Mouse (Mus musculus): ENCODE measurements around the gene Slc5a1.

Slc5a1 gene

DNA sequence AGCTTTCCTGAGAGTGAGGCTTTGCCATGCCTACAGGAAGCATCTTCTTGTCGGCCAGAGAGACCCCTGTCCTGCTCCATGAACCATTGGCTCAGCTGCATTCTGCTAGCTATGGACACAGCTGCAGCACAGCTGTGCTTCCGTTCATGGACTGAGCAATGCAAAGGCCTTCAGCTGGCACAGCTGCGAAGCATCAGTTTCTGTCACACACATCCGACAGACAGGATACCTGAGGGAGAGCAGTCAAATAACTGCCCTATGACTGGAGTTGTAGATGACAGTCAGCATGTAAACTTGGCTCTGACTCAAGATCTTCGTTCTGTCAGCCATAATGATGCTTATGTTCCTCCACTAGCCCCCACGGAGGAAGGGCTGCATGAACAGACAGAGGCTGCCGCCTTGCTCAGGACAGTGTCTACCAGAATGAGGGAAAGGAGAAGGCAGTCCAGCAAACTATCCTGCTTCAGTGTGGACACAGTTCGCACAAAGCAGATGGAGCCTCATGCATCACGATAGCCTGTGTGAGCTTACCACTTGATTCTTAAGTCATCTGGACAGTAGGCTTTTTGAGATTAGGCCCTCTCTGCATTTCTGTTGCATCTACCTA lies 91.3 kb downstream of the Slc5a1 start:
- no peak for DNase-seq

DNA sequence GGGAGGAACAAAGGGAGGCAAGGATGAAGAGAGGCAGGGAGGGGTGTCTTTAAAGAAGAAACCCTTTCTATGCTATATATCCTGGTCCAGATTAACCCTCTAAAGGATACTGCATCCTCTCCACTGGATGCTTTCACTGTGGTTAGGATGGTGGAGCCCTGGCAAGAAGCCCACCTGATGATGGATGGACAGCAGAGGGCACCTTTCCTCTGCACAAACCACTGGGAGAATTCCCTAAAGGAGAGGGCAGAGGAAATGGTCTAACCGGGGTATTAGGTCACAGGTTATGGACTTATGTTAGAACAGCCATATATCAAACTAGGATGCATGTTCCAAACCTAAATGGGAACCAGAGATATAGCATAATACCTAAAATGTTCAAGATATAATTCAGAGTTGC lies 96.1 kb downstream of the Slc5a1 start:
- DNase-seq, result no peak

DNA sequence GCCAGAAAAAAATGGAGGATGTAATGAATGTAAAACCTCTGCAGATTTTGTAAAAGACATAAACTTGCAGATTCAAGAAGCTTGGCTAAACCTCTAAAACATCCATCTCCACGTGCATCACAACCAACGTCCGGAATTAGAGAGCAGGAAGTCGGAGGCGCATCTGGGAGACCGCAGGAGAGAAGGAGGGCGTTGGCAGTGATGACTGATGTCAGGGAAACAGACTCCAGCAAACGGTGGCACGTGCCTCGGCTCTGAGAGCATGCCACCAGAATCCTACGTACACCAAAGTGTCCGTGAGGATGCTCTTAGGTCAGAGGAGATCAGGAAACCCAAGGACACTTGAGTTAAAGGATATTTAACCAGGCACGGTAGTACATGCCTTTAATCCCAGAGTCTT lies 97.7 kb downstream of the Slc5a1 start:
- no peak for DNase-seq

DNA sequence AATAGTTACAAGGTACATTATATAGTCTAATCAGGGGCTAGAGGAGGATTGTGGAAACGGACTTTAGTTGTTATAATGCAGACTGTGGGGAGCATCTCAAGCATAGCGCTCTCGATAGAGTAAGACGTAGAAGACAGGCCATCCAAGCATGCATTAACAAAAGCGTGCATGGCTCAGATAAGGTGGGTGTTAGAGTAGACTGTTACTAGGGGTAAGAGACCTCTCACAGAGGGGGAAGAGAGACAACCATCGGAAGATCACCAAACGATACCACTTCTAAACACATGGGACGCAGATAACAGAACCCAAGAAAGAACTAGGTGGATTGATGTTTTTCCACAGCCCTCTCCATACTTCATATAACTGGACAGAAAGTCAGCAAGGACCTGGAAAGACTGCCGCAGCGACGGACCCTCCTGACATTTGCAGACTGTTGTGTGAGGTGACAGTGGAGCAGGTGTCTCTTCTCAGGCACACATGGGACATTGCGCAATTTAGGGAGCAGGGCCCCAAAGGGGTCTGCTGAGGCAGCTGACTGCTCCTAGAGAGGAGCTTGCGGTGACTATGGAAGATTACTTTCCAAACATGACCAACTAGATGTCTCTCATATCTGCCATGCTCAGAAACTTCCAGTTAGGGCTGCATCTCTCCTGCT lies 98.6 kb downstream of the Slc5a1 start:
- DNase-seq, result no peak

DNA sequence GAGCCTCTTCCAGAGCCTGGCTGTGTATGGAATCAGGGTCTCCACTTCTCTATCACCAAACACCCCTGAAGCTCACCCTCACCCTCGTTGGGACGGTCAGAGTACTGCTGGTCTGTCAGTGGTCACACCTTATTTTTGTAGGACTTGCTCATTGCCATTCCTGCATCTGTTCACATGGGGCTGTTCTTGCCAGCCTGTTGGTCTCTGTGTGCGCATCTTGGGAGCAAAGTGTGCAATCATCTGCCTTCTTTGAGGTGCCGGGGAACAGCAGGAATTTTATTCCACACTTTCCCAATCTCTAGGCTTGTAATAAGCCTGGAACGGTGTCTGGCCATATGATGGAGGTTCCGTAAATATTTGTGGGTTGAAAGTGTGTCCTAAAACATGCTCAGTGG lies 99.1 kb downstream of the Slc5a1 start:
- DNase-seq, result no peak

DNA sequence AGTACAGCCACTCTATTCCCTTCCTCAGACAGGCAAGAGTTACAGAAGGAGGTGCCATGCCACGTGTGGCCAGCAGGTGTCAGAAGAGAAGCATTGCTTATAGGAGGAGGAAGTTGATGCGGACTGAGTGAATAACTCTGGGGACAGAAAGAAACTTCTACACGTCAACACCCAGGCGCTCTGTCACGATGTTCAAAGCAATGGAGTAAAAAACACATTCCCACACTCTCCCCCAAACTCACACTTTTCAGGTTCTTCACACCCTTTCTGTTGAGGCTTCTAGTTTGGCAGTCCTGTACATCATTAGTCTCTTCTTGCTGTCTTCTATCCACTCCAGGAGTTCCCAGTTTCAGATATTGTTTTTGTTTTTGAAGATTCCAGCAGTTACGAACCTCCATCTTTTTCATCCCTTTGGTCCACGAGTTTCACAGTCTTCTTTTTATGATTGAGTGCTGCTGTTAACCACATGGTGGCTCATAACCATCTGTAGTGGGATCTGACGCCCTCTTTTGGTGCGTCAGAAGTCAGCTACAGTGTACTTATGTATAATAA lies 99.7 kb downstream of the Slc5a1 start:
- peak; percentile 79 to 92 for DNase-seq

DNA sequence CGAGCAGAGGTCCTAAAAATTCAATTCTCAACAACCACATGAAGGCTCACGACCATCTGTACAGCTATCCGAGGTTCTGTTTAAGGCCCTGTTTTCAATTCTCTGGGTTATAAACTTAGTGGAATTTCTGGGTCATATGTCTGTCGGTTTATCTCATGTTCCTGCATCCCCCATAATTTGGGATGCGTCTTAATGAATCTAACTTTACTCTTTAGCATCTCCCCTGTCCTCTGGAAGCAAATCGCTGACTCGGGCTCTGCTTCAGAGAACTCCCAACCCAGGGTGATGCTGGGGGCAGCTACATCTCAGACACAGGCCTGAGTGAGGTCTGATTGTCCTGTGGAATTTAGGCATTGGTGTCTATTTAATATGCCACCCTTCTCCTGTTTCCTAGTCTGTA lies 100.3 kb downstream of the Slc5a1 start:
- no peak for DNase-seq

DNA sequence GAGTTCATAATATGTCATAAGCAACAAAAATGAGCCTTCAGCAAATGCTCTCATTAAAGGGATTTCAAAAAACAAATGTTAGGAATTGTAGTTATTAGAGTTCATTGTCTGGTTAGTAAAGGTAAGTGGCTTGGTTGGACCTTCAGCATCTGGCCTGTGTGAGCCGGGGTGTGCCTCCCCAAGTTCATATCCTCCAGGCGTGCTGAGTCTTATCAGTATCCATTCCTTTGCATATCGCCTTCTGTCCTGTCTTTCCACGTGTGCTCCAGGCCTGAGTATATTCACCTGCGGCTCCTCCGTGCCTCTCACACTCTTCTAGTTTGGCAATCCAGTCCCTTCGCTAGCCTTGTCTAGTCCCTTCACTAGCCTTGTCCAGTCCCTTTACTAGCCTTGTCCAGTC lies 102.3 kb downstream of the Slc5a1 start:
- no peak for DNase-seq

DNA sequence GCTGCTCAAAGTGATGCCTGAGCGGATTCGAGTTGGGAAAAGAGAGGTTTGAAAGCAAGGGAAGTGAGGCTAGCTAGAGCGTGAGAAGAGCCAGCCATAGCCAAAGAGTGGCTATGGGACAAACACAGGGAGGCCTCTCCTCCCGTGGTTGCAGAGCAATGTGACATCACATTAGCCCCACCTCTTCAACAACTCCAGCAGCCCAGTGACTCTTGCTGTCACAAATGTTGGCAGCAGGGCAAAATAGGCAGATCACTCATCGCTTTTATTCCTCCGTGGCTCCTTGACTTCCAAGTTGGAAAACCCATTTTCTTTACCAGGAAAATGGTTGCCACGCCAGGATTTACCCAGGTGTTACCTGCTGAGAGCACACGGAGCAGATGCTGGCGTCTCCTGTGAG lies 103.1 kb downstream of the Slc5a1 start:
- no peak for DNase-seq

DNA sequence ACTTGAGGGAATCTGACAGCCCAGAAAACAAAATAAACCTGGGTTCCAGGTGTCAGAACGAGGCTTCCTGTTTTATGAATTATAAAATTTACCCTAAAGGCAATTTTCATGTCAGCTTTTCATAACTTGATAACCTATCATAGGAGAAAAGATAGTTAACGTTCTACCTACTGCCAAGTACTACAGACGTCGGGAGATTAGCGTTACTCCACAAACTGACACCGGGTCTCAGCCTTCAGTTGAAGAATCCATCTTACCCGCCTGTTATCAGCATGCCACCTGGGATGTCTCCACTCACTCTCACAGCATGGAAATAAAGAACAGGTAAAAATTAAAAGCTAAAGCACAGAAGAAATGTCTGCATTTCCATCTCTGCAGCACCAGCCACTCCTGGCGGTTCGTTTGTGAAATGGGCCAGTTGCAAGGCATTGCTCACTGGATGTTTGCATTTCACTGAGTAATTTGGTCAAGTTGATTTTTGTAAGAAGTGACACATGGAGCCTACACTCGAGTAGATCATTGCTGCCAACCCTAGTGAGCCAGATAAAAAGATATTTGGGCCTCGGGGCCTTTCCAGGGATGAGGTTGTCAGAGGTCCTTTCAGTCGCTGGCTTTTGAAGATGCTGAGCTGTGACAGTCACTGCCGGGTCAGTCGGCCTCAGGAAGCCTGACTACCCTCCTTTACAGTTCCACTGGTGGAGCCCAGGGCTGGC lies 104.7 kb downstream of the Slc5a1 start:
- DNase-seq, result no peak

DNA sequence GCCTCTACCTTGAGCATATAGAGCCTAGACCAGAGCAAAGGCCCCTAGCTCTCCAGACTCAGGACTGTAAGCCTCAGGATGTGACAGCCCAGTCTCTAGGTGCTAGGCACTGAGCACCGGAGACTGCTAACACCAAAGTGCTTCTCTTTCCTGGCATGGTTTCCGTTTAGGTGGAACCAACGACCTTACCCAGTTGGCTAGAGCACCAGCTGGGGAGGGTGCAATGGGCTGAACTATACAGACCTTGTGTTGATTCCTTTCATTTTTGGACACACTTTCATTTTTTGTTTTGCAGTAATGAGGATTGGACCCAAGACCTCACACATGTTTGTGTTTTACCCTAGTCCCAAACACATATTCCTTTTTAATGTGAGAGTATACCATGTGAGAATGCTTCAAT lies 106.5 kb downstream of the Slc5a1 start:
- no peak for DNase-seq

DNA sequence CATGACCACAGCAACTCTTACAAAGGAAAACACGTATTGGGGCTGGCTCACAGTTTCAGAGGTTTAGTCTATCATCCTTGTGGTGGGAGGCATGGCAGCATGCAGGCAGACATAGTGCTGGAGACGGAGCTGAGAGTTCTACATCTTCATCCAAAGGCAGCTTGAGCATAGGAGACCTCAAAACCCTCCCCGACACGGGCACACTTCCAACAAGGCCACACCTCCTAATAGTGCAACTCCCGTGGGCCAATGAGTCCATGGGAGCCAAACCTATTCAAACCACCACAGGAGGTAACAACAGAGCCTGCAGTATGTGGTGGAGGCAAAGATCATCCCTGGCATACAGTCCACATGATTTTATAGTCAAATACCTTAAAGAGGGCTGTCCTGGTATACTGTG lies 107.2 kb downstream of the Slc5a1 start:
- no peak for DNase-seq
